Mouse (Mus musculus): ENCODE data around the gene Ubash3a. TPM values are rescaled to one million over a fixed set of nuclear protein-coding genes. Genes with fewer than 3 reads are reported as not detected.

The Ubash3a gene
- 0.28 TPM for polyA plus RNA-seq (2014; fragmentation: Illumina TruSeq; extraction: RNeasy Lipid Tissue Mini Kit (QIAGEN cat#74804); ENCODE audit: low read depth, low replicate concordance)

GRCm38 (mm10) chr17:31207771-31208334, at the start of gene Ubash3a:
Gene Ubash3a (plus strand): TSS chr17:31207873.

GRCm38 (mm10) chr17:31165127-31165526, 42.5 kb upstream of the Ubash3a start, which contains the start of gene Tff1:
Gene Tff1 (minus strand): TSS chr17:31165277.

GRCm38 (mm10) chr17:31198877-31199276, 8.8 kb upstream of the Ubash3a start, which contains the start of gene Tmprss3:
Gene Tmprss3 (minus strand): TSS chr17:31198977.

GRCm38 (mm10) chr17:31276922-31277918, 69.5 kb downstream of the Ubash3a start, which contains the start of gene Rsph1:
Gene Rsph1 (minus strand): TSS chr17:31277383.

GRCm38 (mm10) chr17:31286492-31286891, 78.8 kb downstream of the Ubash3a start, which contains the start of gene Slc37a1:
Gene Slc37a1 (plus strand): TSS chr17:31286792.

Other genes starting within 250 kb of the Ubash3a start
- 0.31 TPM for gene Abcg1, start 150.2 kb upstream of the Ubash3a start, polyA plus RNA-seq (2014; fragmentation: Illumina TruSeq; extraction: RNeasy Lipid Tissue Mini Kit (QIAGEN cat#74804); ENCODE audit: low read depth, low replicate concordance)
- gene Tff3, start 78.2 kb upstream of the Ubash3a start, polyA plus RNA-seq (2014; fragmentation: Illumina TruSeq; extraction: RNeasy Lipid Tissue Mini Kit (QIAGEN cat#74804); ENCODE audit: low read depth, low replicate concordance) = not detected
- not detected for gene Tff2, start 63.6 kb upstream of the Ubash3a start, polyA plus RNA-seq (2014; fragmentation: Illumina TruSeq; extraction: RNeasy Lipid Tissue Mini Kit (QIAGEN cat#74804); ENCODE audit: low read depth, low replicate concordance)
- not detected for gene Tff1, start 42.6 kb upstream of the Ubash3a start, polyA plus RNA-seq (2014; fragmentation: Illumina TruSeq; extraction: RNeasy Lipid Tissue Mini Kit (QIAGEN cat#74804); ENCODE audit: low read depth, low replicate concordance)
- gene Tmprss3, start 8.9 kb upstream of the Ubash3a start, polyA plus RNA-seq (2014; fragmentation: Illumina TruSeq; extraction: RNeasy Lipid Tissue Mini Kit (QIAGEN cat#74804); ENCODE audit: low read depth, low replicate concordance) = 0.07 TPM
- 491 TPM for gene Rsph1, start 69.5 kb downstream of the Ubash3a start, polyA plus RNA-seq (2014; fragmentation: Illumina TruSeq; extraction: RNeasy Lipid Tissue Mini Kit (QIAGEN cat#74804); ENCODE audit: low read depth, low replicate concordance)
- gene Slc37a1, start 78.9 kb downstream of the Ubash3a start, polyA plus RNA-seq (2014; fragmentation: Illumina TruSeq; extraction: RNeasy Lipid Tissue Mini Kit (QIAGEN cat#74804); ENCODE audit: low read depth, low replicate concordance) = 0.46 TPM
- gene Pde9a, start 178.3 kb downstream of the Ubash3a start, polyA plus RNA-seq (2014; fragmentation: Illumina TruSeq; extraction: RNeasy Lipid Tissue Mini Kit (QIAGEN cat#74804); ENCODE audit: low read depth, low replicate concordance) = 2.7 TPM

All from testis, adult 10 weeks (tissue).